Comparison of ENCODE assay signal across 9 mouse cellular contexts in genomic region chr8:11414304-11414703, GRCm38 (mm10).
DNase-seq lines count a peak whose midpoint lies in the region; ATAC-seq lines count a peak whose summit lies in the region.
"Had no signal": no experiment of that assay in that cellular context is flagged by ENCODE, and none has a peak within 500 bp of the region (broad histone marks: within the 10 kb centered on the region; RNA-seq: fewer than 3 reads in every experiment).

No protein-coding gene starts in this region.

- H3K4me2 ChIP-seq in hindbrain, embryonic 13.5 days: no peak overlapping the region
- H3K4me2 ChIP-seq in midbrain, embryonic 11.5 days: no peak overlapping the region
- H3K4me2 ChIP-seq: limb, embryonic 13.5 days had no signal

- 13% methylated on average over 8 of the region's 8 CpGs for WGBS in hindbrain, embryonic 13.5 days
- WGBS in midbrain, embryonic 11.5 days: 24% methylated on average over 8 of the region's 8 CpGs

- no peaks in the 10 kb centered on the region for H3K9me3 ChIP-seq in hindbrain, embryonic 13.5 days
- no peaks in the 10 kb centered on the region for H3K9me3 ChIP-seq in midbrain, embryonic 11.5 days (ENCODE audit: control insufficient read depth, low read length)
- H3K9me3 ChIP-seq: limb, embryonic 13.5 days had no signal

- H3K4me3 ChIP-seq in hindbrain, embryonic 13.5 days: no peak overlapping the region
- no peak overlapping the region for H3K4me3 ChIP-seq in midbrain, embryonic 11.5 days (ENCODE audit: low read depth, low read length)
- H3K4me3 ChIP-seq: limb, embryonic 13.5 days had no signal

- peaks cover 30% of the 10 kb centered on the region for H3K4me1 ChIP-seq in hindbrain, embryonic 13.5 days (replicated peaks)
- H3K4me1 ChIP-seq in midbrain, embryonic 11.5 days (ENCODE audit: control insufficient read depth, insufficient read depth, low read length): peaks cover 8% of the 10 kb centered on the region

- no peak overlapping the region for H3K27ac ChIP-seq in hindbrain, embryonic 13.5 days
- no peak overlapping the region for H3K27ac ChIP-seq in midbrain, embryonic 11.5 days (ENCODE audit: low read depth, low read length)
- H3K27ac ChIP-seq: limb, embryonic 13.5 days had no signal

- intact Hi-C loops in left cerebral cortex, postnatal 4 days (cut with DNase I): no loop called here

- no peak overlapping the region; the same call in 1 of the 2 replicates for H3K9ac ChIP-seq in hindbrain, embryonic 13.5 days
- no peak overlapping the region for H3K9ac ChIP-seq in midbrain, embryonic 11.5 days (ENCODE audit: low read length)
- H3K9ac ChIP-seq: limb, embryonic 13.5 days had no signal

- DNase-seq in left cerebral cortex, adult 11 months (ENCODE audit: low spot score): peak; percentile 65
- DNase-seq in left cerebral cortex, postnatal 4 days: no peak
- no peak for DNase-seq in midbrain, embryonic 11.5 days (ENCODE audit: low spot score, missing footprints)
- peak; percentile 70 to 87 for DNase-seq in right cerebral cortex, postnatal 36 days (ENCODE audit: low spot score in 2 of 2)
- no peak for DNase-seq in embryo, embryonic 11 days
- no peak for DNase-seq in thymus, postnatal 4 days
- DNase-seq in embryo, embryonic 10 days (ENCODE audit: low spot score): no peak

- peak; percentile 60 for ATAC-seq in hindbrain, embryonic 13.5 days (ENCODE audit: low FRiP score)
- peak; percentile 54; the same call in 1 of the 2 replicates for ATAC-seq in midbrain, embryonic 11.5 days (ENCODE audit: low FRiP score)

- no peaks in the 10 kb centered on the region for H3K27me3 ChIP-seq in hindbrain, embryonic 13.5 days
- H3K27me3 ChIP-seq in midbrain, embryonic 11.5 days (ENCODE audit: control insufficient read depth, insufficient read depth, low read length): no peaks in the 10 kb centered on the region
- H3K27me3 ChIP-seq: limb, embryonic 13.5 days had no signal

- no peaks in the 10 kb centered on the region for H3K36me3 ChIP-seq in hindbrain, embryonic 13.5 days
- no peaks in the 10 kb centered on the region for H3K36me3 ChIP-seq in midbrain, embryonic 11.5 days (ENCODE audit: control insufficient read depth, insufficient read depth, low read length)

Comparison
In these comparisons a context has a peak if more than half of its experiments do, and no peak if none do; other contexts are left out.
1. DNase-seq: peak in left cerebral cortex, adult 11 months (single experiment) and right cerebral cortex, postnatal 36 days (2 of 2); none in left cerebral cortex, postnatal 4 days (single experiment), midbrain, embryonic 11.5 days (single experiment), embryo, embryonic 11 days (single experiment), thymus, postnatal 4 days (single experiment) and embryo, embryonic 10 days (single experiment).